Mouse (Mus musculus) heart, postnatal 10 days (tissue): ENCODE measurements around the gene Gm13539. TPM values are rescaled to one million over a fixed set of nuclear protein-coding genes. Genes with fewer than 3 reads are reported as not detected.
"Not testable (repeated sequence)": the region's sequence is repeated elsewhere in the genome, so short reads cannot be mapped to it uniquely, and the experiment has no call there.

Experiments
- DNase-seq, 2 experiments: peaks; one replicate each; pipeline ENCODE4 v3.0.0; 2021
- intact Hi-C: fragments of 180-260 bp; cut with DNase I; formaldehyde crosslinking; loops from one replicate; pipeline ENCODE4 v1.15.1; 2025
- total RNA-seq, 2 experiments: library from RNA; stranded (reverse); gene quantifications; 2 replicates each; pipeline ENCODE4 v1.2.3; 2021

The Gm13539 gene
- total RNA-seq, result not detected

DNA sequence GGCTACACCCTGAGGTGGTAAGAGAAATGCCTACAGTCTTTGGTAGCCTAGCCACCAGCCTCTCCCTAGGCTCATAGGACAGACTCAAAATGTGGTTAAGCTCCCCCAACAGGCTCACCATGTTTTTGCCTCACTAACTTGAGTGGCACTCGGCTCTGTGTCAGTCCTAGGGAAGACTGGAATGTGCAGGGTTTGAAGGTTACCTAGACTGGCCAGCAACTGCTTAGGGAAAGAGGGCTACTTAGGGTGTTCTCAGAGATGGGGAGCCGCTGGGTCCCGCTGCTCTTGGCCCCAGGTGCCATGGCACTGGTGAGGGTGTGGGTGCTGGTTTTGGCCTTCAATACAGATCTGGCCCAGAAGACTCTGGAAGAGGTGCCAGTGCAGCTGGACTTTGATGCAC is at the start of gene Gm13539:
Gene Gm13539 (plus strand): TSS at position 301 of the 400 bp plus-strand sequence.
- no peak for DNase-seq
- intact Hi-C loops, result no loop called here

GRCm38 (mm10) chr2:25733199-25733930 is 48.7 kb upstream of the Gm13539 start:
- intact Hi-C loops, result no loop called here
- DNase-seq, result no peak

- intact Hi-C loops, DNase-seq: not testable (repeated sequence)
Observed at GRCm38 (mm10) chr2:25736709-25737108, 45.3 kb upstream of the Gm13539 start, which contains the start of gene Obp2b. Gene Obp2b (plus strand): TSS chr2:25737009.

DNA sequence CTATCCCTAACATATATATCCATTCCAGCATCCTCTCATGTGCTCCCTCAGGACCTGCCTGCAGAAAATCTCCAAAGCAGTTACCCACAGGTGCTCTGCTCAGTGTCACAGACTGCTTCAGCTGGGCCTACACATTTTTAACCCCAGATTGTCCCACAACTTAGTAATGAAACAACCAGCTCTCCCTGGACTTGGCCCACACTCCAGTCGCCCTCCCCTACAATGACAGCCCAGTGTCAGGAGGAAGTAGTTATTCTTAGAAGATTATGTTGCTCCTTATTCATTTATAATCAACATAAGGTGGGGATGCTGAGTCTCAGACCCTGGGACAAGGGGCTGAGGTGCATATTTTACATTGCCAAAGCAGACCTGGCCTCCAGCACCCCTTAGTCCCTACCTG is 40.4 kb upstream of the Gm13539 start:
- DNase-seq, result no peak

DNA sequence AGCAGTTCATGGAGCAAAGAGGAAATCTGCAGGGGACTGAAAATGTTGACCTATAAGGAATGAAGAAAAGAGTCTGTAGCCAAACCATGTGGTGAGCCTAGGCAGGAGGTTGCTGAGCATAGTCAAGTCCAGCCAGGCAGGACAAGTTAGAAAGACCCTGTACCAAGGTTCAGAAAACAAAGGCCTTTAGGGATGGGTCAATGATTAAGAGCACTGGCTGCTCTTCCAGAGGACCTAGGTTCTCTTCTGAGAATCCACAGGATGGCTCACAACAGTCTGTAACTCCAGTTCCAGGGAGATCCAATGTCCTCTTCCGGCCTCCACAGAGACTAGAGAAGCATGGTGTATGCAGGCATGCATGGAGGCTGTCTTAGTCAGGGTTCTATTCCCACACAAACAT is 27.9 kb upstream of the Gm13539 start:
- DNase-seq, result no peak
- intact Hi-C loops, result no loop called here

More for the DNA sequence above, 40.4 kb upstream of the Gm13539 start:
- intact Hi-C loops, result no loop called here

DNA sequence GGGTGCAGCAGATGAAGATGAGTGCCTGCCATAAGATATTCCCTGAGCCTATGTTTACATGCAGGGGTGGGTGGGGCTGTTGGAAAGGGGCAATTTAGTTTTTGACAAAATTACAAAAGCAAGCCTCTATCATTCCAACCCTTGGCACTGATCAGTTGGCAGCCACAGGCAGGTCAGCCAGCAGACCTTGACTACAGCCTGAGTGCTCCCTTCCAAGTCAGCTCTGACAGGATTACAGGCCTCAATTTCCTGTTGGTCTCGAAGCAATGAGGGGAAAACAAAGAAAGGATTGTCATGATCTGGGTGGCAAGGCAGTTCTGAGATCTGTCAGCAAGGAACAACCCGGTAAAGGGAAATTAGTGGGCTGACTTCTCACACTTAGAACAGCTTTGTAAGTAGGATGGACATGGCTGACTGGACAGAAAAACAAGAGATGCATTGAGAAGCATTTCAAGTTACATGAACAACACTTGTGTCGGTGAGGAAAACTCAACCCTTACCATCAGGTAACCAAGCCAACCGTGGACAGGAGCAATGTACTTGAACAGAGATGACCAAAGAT is 23.9 kb upstream of the Gm13539 start:
- intact Hi-C loops, result no loop called here

DNA sequence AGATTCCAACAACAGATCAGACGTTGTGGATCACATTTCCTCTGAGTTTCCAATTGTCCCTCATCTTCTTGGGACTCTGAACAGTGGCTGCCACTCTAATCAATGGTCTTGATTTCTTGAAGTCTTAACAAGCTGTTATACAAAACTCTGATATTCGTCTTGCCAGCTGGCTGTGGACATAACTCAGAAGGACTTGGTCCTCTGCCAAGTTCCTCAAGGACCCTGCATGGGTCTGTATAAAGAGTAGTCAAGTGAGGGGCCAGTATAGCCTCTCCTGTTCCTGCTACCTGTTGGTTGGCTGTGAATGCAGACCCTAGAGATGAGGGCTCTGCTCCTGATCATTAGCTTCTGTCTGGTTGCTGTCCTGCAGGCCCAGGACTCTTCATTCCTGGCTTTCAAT is 16.8 kb upstream of the Gm13539 start, which contains the start of gene Lcn3:
Gene Lcn3 (plus strand): TSS at position 301 of the 400 bp plus-strand sequence.
- intact Hi-C loops, result no loop called here
- no peak for DNase-seq

More for the DNA sequence above, 23.9 kb upstream of the Gm13539 start:
- DNase-seq, result no peak

DNA sequence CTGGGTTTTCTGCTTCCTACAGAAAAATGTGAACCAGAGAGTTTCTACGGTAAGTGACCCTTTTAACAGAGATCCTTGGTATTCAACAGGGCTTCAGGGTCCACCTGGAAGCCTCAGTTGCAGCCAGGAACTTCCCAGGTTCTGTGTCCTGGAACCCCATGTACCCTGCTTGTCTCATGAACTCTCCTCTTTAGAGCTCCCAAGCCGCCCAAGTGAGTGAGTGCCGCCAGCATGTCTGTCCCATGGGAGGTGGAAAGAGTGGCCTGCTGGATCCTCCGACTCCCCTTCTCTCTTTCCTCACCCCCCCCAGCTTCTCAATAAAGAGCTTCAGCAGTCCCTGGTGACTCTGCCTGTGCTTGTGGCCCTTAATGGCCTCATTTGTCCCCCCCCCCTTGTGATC is 14.3 kb upstream of the Gm13539 start:
- no peak for DNase-seq
- intact Hi-C loops, result no loop called here

DNA sequence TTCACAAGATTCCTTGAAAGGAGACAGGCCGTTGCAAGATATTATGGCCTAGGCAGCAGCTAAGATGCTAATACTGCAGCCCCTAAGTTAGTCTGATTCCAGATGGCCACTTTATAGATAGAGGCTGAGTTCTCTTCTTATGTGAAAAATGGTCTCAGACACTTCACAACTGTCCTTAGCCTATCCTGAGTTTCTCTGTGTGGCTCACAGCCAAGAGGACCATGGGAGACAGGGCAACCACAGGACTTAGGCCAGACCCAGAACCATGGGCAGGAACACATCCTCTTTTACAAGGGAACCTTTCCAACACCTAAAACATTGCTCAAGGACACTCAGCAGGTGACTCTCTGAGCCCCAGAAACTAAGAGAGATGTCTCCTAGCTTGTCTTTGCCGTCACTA is 8.6 kb upstream of the Gm13539 start:
- DNase-seq, result no peak
- intact Hi-C loops, result no loop called here

DNA sequence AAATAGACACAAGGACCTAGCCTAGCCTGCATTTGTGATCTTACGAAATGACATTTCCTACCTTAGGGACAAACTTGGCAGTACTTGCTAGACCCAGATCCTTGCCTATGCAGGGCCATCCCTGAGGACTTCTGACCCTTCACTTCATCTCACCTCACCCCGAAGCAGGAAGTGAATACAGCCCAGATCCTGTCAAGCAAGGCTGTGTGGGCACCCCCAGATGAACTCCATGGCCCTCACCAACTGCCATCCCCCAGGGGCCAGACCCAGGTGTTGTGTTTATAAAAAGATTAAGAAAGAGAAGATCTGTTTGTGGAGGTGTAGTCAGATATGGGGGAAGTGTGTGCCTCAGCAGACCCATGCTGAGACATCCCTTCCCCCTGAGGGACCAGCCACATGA is 7.4 kb upstream of the Gm13539 start:
- intact Hi-C loops, result no loop called here
- DNase-seq, result no peak

- intact Hi-C loops, result no loop called here
- no peak for DNase-seq
Observed at GRCm38 (mm10) chr2:25775991-25776390, 6.1 kb upstream of the Gm13539 start.

DNA sequence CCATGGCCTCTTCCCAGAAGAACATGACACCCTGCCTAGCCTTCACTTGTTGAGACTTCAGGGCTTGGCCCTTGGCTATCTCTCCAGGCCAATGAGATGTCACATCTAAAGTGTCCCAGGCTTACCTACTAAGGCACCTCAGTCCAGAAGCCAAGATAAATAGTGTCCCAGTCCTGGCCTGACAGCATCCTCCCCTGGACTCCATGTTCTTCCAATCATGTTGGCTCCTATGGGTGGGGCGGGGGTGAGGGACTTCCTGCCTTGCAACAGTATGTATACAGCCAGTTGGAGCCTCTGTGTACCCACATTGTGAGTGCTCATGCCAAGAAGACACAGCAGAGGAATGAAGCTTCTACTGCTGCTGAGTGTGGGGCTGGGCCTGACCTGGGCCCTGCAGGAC is 5.3 kb upstream of the Gm13539 start, which contains the start of gene Lcn11:
Gene Lcn11 (plus strand): TSS at position 301 of the 400 bp plus-strand sequence.
- intact Hi-C loops, result no loop called here

DNA sequence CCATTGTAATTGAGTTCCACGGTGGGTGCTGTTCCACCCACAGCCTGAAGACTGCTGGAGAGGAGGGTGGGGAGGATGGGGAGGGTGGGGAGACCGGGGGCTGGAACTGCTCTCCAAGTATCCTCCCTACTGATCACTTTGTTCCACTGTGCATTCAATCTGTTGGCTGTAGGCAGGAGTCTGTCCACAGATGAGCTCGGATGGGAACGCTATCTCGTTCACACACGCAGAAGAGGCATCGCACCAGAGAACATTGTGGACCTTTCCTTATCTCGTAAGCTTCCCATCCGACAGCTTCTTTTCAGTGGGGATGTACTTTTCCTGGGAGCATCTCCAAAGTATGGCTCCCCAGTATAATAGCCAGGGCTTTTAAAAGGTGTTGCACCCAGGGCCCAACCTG is 3.0 kb upstream of the Gm13539 start:
- DNase-seq, result no peak
- intact Hi-C loops, result no loop called here

More for the DNA sequence above, 5.3 kb upstream of the Gm13539 start, which contains the start of gene Lcn11:
- DNase-seq, result no peak

DNA sequence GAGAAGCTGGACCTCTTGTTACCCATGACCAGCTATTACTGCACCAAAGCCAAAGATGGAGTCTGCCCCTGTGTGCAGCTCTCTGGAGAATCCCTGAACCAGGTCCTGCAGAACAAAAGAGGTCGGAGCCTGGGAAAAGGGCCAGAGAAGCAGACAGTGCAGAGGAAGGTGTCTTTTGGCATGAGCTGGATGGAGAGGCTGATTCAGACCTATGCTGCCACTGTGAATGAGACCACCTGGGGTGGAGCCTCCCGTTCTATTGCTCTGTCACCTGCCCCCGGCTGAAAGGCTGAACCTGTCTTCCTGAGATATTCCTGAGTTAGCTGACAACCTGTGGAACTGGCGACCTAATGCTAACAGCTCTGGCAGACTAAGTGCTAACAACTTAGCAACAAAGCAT is 1.1 kb upstream of the Gm13539 start:
- no peak for DNase-seq
- intact Hi-C loops, result no loop called here

GRCm38 (mm10) chr2:25785573-25786322 is 3.7 kb downstream of the Gm13539 start:
- intact Hi-C loops, result no loop called here
- DNase-seq, result peak in 1 of 2 experiments; percentile 20

DNA sequence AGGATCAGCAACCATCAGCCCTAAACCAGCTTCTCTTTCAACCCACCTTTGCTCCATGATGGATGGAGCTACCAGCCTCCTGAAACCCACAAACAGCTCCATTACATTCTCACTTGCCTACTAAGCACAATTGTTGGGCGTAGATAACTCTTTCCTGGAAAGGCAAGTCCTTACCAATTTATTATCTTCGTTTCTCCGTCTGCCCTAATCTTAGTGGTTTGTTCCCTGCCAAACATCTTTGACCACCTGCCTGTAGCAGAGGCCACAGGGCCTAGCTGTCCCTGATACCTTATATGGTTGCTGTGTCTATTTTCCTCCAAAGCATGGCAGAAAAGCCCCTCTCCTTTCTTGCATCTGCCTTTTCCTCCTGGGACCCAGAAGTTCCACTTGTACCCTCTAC is 7.0 kb downstream of the Gm13539 start:
- intact Hi-C loops, result no loop called here
- no peak for DNase-seq

- intact Hi-C loops, result no loop called here
- DNase-seq, result peak; percentile 40 to 42
Observed at GRCm38 (mm10) chr2:25797635-25798034, 15.6 kb downstream of the Gm13539 start.

GRCm38 (mm10) chr2:25798065-25798464 is 16.0 kb downstream of the Gm13539 start:
- peak; percentile 9 to 28 for DNase-seq
- intact Hi-C loops, result no loop called here

- DNase-seq, result no peak
- intact Hi-C loops, result no loop called here
Observed at GRCm38 (mm10) chr2:25811711-25812110, 29.7 kb downstream of the Gm13539 start.

- intact Hi-C loops, result no loop called here
- no peak for DNase-seq
Observed at GRCm38 (mm10) chr2:25813364-25813763, 31.3 kb downstream of the Gm13539 start.

DNA sequence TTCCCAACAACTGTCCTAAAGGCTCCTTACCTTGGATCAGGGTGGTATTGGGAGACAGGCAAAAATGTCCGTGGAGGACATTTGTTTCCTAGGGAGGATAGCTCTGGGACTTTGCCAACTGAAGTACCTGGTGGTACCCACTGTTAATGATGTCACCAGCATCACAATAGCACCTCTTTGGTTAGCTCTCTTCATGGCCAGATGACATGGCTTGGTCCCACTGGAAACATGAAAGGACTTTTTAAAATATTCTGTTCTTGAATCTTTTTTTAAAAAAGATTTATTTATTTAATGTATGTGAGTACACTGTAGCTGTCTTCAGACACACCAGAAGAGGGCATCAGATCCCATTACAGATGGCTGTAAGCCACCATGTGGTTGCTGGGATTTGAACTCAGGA is 33.7 kb downstream of the Gm13539 start, which contains the start of gene Glt6d1:
Gene Glt6d1 (minus strand): TSS at position 101 of the 400 bp plus-strand sequence.
- intact Hi-C loops, result not testable (repeated sequence)

More for the DNA sequence above, 33.7 kb downstream of the Gm13539 start, which contains the start of gene Glt6d1:
- DNase-seq, result not testable (repeated sequence)
